Mouse (Mus musculus) adrenal gland, postnatal 25 days (tissue): ENCODE data around the gene Trpv2. TPM values are rescaled to one million over a fixed set of nuclear protein-coding genes. Genes with fewer than 3 reads are reported as not detected.
"Not testable (repeated sequence)": the region's sequence is repeated elsewhere in the genome, so short reads cannot be mapped to it uniquely, and the experiment has no call there.

ENCODE experiments used
- DNase-seq: peaks from one replicate; pipeline ENCODE4 v3.0.0; 2021; ENCODE audit warnings: mixed read lengths
- total RNA-seq: library from RNA; stranded (reverse); gene quantifications from 2 replicates; pipeline ENCODE4 v1.2.3, GENCODE M21; 2021

Trpv2 gene
- total RNA-seq, 1 experiment from 2014 or later = 1.9 TPM

DNA sequence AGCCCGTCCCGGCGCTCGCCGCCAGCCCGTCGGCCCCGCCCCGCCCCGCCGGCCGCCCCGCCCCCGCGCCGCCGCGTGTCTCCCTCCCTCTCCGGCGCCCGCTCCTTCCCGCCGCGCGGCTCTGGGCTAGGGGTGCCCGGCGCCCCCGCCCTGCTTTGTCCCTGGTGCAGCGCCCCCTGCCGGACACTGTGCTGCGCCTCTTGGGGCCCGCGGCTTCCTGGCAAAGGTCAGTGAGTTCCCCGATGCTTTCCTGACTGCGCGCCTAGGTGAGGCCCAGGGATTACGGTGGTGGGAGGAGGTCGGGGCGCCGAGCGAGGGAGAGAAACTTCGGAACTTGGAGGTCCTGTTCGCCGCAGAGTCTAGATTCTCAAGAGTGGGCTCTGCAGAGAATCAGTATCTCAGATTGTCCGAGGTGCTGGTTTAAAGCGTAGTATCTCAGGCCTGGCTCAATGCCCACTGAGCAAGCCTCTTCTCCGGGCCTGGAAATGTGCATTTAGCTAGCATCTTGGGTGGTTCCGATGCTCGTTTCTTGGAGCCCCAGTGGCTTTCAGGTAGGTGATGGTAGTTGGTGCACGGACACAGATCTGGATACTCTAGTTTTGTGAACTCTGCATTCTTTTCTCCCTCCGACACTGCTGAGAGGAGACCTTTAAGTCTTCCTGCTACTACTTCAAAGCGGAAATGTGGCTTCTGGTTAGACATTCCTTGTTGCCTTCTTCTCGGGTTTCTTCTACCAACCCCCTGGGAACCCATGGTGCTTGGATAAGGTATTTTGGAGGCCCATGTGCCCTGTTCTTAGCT is 74.5 kb downstream of the Trpv2 start, which contains the start of gene Mmgt2:
Gene Mmgt2, plus strand, starts transcription at position 74 of the 801 bp plus-strand sequence.
- peak; percentile 99 for DNase-seq

DNA sequence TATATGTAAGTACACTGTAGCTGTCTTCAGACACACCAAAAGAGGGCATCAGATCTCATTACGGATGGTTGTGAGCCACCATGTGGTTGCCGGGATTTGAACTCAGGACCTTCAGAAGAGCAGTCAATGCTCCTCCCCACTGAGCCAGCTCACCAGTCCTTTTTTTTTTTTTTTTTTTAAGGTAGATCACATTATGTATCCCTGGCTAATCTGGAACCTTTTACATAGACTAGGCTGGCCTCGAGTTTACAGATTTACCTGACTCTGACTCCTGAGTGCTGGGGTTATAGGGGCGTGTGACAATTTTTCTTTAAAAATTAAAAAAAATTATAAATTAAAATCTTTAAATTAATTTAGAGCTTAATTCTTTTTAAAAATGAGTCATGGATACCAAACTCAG is 75.5 kb downstream of the Trpv2 start:
- DNase-seq = not testable (repeated sequence)

Other genes starting within 250 kb of the Trpv2 start
- 7.9 and 12.0 TPM in 2 replicates for gene Pigl, start 116.0 kb upstream of the Trpv2 start, total RNA-seq
- 241 and 268 TPM in 2 replicates for gene Ncor1, start 115.9 kb upstream of the Trpv2 start, total RNA-seq
- 40.0 and 44.4 TPM in 2 replicates for gene Cenpv, start 35.2 kb upstream of the Trpv2 start, total RNA-seq
- gene Ubb, start 23.3 kb upstream of the Trpv2 start, total RNA-seq = 1,162 and 1,405 TPM in 2 replicates
- 37.2 and 44.9 TPM in 2 replicates for gene Lrrc75a, start 74.0 kb downstream of the Trpv2 start, total RNA-seq
- gene Mmgt2, start 74.2 kb downstream of the Trpv2 start, total RNA-seq = 35.7 and 49.0 TPM in 2 replicates
- gene Zfp287, start 157.4 kb downstream of the Trpv2 start, total RNA-seq = 4.4 and 5.4 TPM in 2 replicates
- not detected in 2 replicates for gene Gm10428, start 178.6 kb downstream of the Trpv2 start, total RNA-seq
- 2.1 and 2.5 TPM in 2 replicates for gene Zfp286, start 215.0 kb downstream of the Trpv2 start, total RNA-seq
- 5.9 and 6.4 TPM in 2 replicates for gene Trim16, start 245.7 kb downstream of the Trpv2 start, total RNA-seq